Mouse (Mus musculus): ENCODE measurements at regions not wholly inside any gene's neighbourhood (a gene's known extent, or its start where the extent isn't known, plus 50 kb on each side); places are given as distances from the start of the nearest gene placed in this dataset.

DNA sequence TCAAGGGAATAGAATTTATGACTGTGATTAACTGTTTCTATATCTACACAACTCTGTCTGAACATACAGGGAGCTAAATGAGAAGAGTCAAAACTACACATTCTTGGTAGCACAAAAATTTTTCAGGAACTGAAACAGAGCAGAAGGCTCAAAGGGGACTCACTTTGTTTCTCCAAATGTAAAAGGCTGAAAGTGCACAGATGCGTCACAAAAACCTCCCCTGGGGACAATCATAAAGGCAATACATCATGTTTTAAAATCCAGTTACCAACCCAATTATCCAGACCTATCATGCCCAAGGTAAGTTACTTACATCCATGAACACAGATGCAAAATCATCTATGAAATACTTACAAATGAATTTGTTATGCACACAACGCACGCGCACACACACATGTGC is 155.0 kb upstream of the Fndc3a start:
- H3K4me2 ChIP-seq: no peak overlapping the region
- no peak for ATAC-seq (replicated peaks; ENCODE audit: insufficient number of reproducible peaks, low FRiP score, low TSS enrichment)
- no peak overlapping the region for H3K27ac ChIP-seq (ENCODE audit: low read depth, low read length)
- 96% methylated on average over 4 of the region's 4 CpGs for WGBS (ENCODE audit: insufficient replicate concordance)
- H3K27me3 ChIP-seq (ENCODE audit: control insufficient read depth, insufficient read depth, low read length): no peaks in the 10 kb centered on the region
- H3K9me3 ChIP-seq (replicated peaks; ENCODE audit: control insufficient read depth, low read length): no peaks in the 10 kb centered on the region
- no peak overlapping the region for H3K4me3 ChIP-seq (ENCODE audit: low read depth, low read length)
- H3K36me3 ChIP-seq (ENCODE audit: control insufficient read depth, insufficient read depth, low read length): no peaks in the 10 kb centered on the region
- H3K4me1 ChIP-seq (ENCODE audit: control insufficient read depth, insufficient read depth, low read length): no peaks in the 10 kb centered on the region
- H3K9ac ChIP-seq (ENCODE audit: low read depth, low read length): no peak overlapping the region

DNA sequence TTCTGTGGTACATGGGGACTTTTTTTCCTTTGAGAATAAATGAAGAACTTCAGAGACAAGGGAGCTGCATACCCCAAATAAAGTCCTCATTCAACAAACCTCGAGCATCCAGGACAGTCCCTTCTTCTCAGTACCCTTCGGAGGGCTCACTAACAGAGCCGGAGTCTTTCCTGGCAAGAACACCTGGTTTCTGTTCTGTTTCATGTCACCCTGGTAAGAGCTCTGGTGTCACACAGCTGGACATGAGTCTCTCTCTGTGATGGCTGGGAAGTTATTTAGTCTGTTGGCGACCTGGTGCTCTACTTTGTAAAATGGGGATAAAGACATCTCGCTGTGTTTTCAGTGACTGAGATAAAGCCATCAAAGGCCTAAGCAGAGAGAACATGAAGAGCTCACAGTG is 154.3 kb upstream of the Fndc3a start:
- WGBS (ENCODE audit: insufficient replicate concordance): 54% methylated on average over 5 of the region's 5 CpGs
- ATAC-seq (replicated peaks; ENCODE audit: insufficient number of reproducible peaks, low FRiP score, low TSS enrichment): no peak

DNA sequence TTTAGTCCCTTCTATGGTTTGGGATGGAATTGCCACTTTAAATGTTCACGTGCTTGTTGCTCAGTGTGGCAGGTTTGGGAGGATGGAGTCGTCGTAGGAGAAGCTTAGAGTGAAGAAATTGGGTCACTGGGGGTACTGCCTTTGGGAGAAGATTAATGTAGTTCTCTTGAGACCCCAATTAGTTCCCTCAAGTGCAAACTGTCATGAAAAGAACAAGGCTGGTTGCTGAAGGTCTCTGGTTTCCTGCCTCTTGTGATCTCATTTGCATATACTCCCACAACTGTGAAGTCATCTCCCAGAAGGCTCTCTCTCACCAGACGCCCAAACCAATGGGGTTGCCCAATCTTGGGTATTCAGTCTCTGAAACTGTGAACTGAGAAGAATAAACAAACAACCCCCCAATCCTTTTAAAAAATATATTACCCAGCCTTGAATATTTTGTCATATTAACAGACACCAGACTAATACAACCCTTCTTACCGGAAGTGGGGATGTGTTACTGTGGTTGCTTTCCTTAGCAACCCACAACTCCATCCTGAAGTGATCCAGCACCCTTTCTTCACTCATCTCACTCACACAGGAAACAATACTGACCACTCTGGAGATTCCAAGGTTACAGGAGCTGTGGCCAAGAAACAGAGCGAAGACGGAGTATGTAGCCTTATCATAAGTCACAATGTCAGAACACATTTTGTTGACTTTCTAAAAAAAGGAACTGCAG is 153.2 kb upstream of the Fndc3a start:
- H3K36me3 ChIP-seq (ENCODE audit: control insufficient read depth, insufficient read depth, low read length): no peaks in the 10 kb centered on the region
- ATAC-seq (replicated peaks; ENCODE audit: insufficient number of reproducible peaks, low FRiP score, low TSS enrichment): no peak
- no peak overlapping the region for H3K4me2 ChIP-seq
- 74% methylated on average over 7 of the region's 7 CpGs for WGBS (ENCODE audit: insufficient replicate concordance)
- no peak overlapping the region for H3K27ac ChIP-seq (ENCODE audit: low read depth, low read length)
- H3K9me3 ChIP-seq (replicated peaks; ENCODE audit: control insufficient read depth, low read length): no peaks in the 10 kb centered on the region
- H3K4me1 ChIP-seq (ENCODE audit: control insufficient read depth, insufficient read depth, low read length): no peaks in the 10 kb centered on the region
- H3K9ac ChIP-seq (ENCODE audit: low read depth, low read length): no peak overlapping the region
- no peaks in the 10 kb centered on the region for H3K27me3 ChIP-seq (ENCODE audit: control insufficient read depth, insufficient read depth, low read length)
- no peak overlapping the region for H3K4me3 ChIP-seq (ENCODE audit: low read depth, low read length)

More for the DNA sequence above, 154.3 kb upstream of the Fndc3a start:
- no peaks in the 10 kb centered on the region for H3K9me3 ChIP-seq (replicated peaks; ENCODE audit: control insufficient read depth, low read length)
- no peaks in the 10 kb centered on the region for H3K27me3 ChIP-seq (ENCODE audit: control insufficient read depth, insufficient read depth, low read length)
- H3K4me1 ChIP-seq (ENCODE audit: control insufficient read depth, insufficient read depth, low read length): no peaks in the 10 kb centered on the region
- H3K27ac ChIP-seq (ENCODE audit: low read depth, low read length): no peak overlapping the region
- no peaks in the 10 kb centered on the region for H3K36me3 ChIP-seq (ENCODE audit: control insufficient read depth, insufficient read depth, low read length)
- H3K4me3 ChIP-seq (ENCODE audit: low read depth, low read length): no peak overlapping the region
- no peak overlapping the region for H3K9ac ChIP-seq (ENCODE audit: low read depth, low read length)
- no peak overlapping the region for H3K4me2 ChIP-seq

DNA sequence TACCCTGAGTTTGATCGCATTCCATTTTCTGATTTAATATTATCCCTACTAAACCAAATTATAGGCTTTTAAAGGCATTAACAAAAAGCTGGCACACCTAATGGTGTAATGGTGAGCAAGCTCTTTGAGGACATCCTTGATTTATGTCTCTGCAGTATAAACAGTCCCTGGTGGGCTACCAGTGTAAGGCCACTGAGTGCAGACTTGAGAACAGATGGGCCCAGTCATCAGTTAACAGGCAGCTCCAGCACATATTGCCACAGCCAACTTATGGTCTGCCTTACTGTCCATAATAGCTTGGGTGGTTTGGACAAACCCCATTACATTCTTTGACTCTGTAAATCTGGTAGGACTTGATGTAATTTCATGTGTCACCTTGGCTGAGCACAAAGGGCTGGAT is 144.4 kb upstream of the Fndc3a start:
- no peaks in the 10 kb centered on the region for H3K27me3 ChIP-seq (ENCODE audit: control insufficient read depth, insufficient read depth, low read length)
- H3K9me3 ChIP-seq (replicated peaks; ENCODE audit: control insufficient read depth, low read length): no peaks in the 10 kb centered on the region
- no peak overlapping the region for H3K9ac ChIP-seq (ENCODE audit: low read depth, low read length)
- no peaks in the 10 kb centered on the region for H3K36me3 ChIP-seq (ENCODE audit: control insufficient read depth, insufficient read depth, low read length)
- no peak overlapping the region for H3K4me2 ChIP-seq
- H3K4me1 ChIP-seq (ENCODE audit: control insufficient read depth, insufficient read depth, low read length): no peaks in the 10 kb centered on the region
- H3K4me3 ChIP-seq (ENCODE audit: low read depth, low read length): no peak overlapping the region
- H3K27ac ChIP-seq (ENCODE audit: low read depth, low read length): no peak overlapping the region
- 86% methylated on average over 1 of the region's 1 CpGs for WGBS (ENCODE audit: insufficient replicate concordance)
- no peak for ATAC-seq (replicated peaks; ENCODE audit: insufficient number of reproducible peaks, low FRiP score, low TSS enrichment)

DNA sequence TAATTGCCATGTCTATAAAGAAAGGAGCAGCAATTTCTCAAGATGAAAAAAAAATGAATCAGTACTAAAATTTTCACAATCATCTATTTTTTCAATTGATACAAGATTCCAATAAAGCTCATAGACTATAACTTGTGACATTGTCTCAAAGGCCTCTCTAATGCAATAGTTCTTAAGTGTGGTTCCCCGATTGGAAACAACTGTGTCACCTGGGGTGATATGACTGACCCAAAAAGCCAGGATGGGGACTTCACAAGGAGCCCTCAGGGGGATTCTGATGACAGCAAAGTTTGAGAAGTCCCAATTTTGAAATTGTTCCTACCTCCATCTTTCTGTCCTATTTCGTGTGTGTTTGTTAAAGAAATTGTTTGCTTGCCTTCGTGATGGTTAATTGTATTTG is 143.3 kb upstream of the Fndc3a start:
- Histone ChIP-seq H3K27ac (ENCODE audit: low read depth, low read length) (no peak overlapping the region), H3K4me1 (ENCODE audit: control insufficient read depth, insufficient read depth, low read length) (no peaks in the 10 kb centered on the region), H3K27me3 (ENCODE audit: control insufficient read depth, insufficient read depth, low read length) (no peaks in the 10 kb centered on the region), H3K36me3 (ENCODE audit: control insufficient read depth, insufficient read depth, low read length) (no peaks in the 10 kb centered on the region), H3K9ac (ENCODE audit: low read depth, low read length) (no peak overlapping the region), H3K4me2 (no peak overlapping the region), H3K4me3 (ENCODE audit: low read depth, low read length) (no peak overlapping the region), H3K9me3 (replicated peaks; ENCODE audit: control insufficient read depth, low read length) (no peaks in the 10 kb centered on the region)
- ATAC-seq (replicated peaks; ENCODE audit: insufficient number of reproducible peaks, low FRiP score, low TSS enrichment): no peak
- WGBS (ENCODE audit: insufficient replicate concordance): 75% methylated on average over 3 of the region's 3 CpGs

DNA sequence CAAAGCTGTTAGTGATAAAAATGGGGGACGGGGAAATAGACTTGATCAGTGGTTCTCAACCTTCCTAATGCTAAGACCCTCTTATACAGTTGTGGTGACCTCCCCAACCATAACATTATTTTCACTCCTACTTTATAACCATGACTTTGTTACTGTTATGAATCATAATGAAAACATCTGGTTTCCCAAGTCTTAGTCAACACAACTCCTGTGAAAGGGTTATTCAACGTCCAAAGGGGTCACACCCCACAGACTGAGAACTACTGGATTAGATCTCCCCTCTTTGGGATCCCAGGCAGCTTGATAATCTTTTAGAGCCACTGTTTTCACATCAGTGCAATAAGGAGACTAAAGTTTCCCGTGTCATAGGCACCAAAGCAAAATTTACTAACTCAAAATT is 141.1 kb upstream of the Fndc3a start:
- WGBS (ENCODE audit: insufficient replicate concordance): 71% methylated on average over 3 of the region's 3 CpGs
- no peaks in the 10 kb centered on the region for H3K4me1 ChIP-seq (ENCODE audit: control insufficient read depth, insufficient read depth, low read length)
- H3K36me3 ChIP-seq (ENCODE audit: control insufficient read depth, insufficient read depth, low read length): no peaks in the 10 kb centered on the region
- no peak overlapping the region for H3K4me3 ChIP-seq (ENCODE audit: low read depth, low read length)
- no peaks in the 10 kb centered on the region for H3K27me3 ChIP-seq (ENCODE audit: control insufficient read depth, insufficient read depth, low read length)
- H3K4me2 ChIP-seq: no peak overlapping the region
- no peaks in the 10 kb centered on the region for H3K9me3 ChIP-seq (replicated peaks; ENCODE audit: control insufficient read depth, low read length)
- no peak overlapping the region for H3K9ac ChIP-seq (ENCODE audit: low read depth, low read length)
- no peak overlapping the region for H3K27ac ChIP-seq (ENCODE audit: low read depth, low read length)
- no peak for ATAC-seq (replicated peaks; ENCODE audit: insufficient number of reproducible peaks, low FRiP score, low TSS enrichment)

DNA sequence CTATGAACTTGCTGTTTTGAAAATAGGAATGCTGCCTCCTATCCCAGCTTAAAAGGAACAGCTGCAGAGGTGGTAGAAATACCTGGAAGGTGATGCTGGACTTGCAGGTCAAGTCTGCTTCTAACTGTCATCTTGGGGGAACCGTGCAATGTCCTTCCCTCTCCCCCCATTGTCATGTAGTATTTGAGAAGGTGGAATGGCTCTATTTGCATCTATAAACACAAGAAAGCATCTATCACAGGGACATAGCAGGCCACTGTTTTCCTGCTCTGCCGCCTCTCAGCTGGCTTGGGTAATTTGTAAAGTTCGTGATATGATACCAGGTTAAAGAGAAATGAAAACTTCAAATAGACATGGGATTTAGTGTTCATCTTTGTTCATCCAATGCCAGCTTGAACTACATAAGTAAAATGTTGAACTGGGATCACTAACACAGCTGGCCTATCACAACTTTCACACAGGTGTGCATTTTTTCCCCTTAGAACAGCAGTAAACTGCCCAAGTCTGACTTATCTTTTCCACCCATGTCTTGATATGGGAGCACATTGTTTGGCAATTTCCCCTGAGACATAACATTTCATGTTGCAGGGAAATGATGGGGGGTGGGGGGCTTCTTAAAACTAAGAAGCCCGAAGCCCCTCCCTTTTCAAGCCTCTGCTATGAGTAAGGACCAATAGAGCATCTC is 138.6 kb upstream of the Fndc3a start:
- Histone ChIP-seq H3K27me3 (ENCODE audit: control insufficient read depth, insufficient read depth, low read length) (no peaks in the 10 kb centered on the region), H3K4me2 (no peak overlapping the region), H3K9me3 (replicated peaks; ENCODE audit: control insufficient read depth, low read length) (no peaks in the 10 kb centered on the region), H3K4me1 (ENCODE audit: control insufficient read depth, insufficient read depth, low read length) (no peaks in the 10 kb centered on the region), H3K9ac (ENCODE audit: low read depth, low read length) (no peak overlapping the region), H3K36me3 (ENCODE audit: control insufficient read depth, insufficient read depth, low read length) (no peaks in the 10 kb centered on the region), H3K27ac (ENCODE audit: low read depth, low read length) (no peak overlapping the region), H3K4me3 (ENCODE audit: low read depth, low read length) (no peak overlapping the region)
- no peak for ATAC-seq (replicated peaks; ENCODE audit: insufficient number of reproducible peaks, low FRiP score, low TSS enrichment)
- 81% methylated on average over 4 of the region's 4 CpGs for WGBS (ENCODE audit: insufficient replicate concordance)

DNA sequence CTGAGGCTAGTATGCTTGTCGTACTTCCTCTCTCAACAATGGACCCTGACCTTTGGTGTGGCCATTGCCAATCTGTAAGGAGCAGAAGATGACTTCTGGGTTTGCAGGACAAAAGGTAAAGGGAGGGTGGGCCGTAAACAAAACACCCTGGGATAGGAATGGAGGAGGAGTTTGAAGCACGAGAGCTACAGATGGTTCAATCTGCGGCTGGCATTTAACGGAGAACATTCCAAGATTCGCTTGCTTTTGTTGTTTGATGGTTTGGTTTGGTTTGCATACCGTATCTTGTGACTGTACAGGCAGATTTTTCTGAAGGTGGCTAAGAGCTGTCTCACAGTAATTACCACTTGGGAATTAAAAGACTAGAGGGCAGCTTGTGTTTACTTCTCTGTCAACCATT is 137.7 kb upstream of the Fndc3a start:
- H3K9ac ChIP-seq (ENCODE audit: low read depth, low read length): no peak overlapping the region
- WGBS (ENCODE audit: insufficient replicate concordance): 73% methylated on average over 7 of the region's 7 CpGs
- no peak for ATAC-seq (replicated peaks; ENCODE audit: insufficient number of reproducible peaks, low FRiP score, low TSS enrichment)

More for the DNA sequence above, 137.7 kb upstream of the Fndc3a start:
- no peaks in the 10 kb centered on the region for H3K36me3 ChIP-seq (ENCODE audit: control insufficient read depth, insufficient read depth, low read length)
- no peak overlapping the region for H3K4me3 ChIP-seq (ENCODE audit: low read depth, low read length)
- no peaks in the 10 kb centered on the region for H3K9me3 ChIP-seq (replicated peaks; ENCODE audit: control insufficient read depth, low read length)
- no peaks in the 10 kb centered on the region for H3K27me3 ChIP-seq (ENCODE audit: control insufficient read depth, insufficient read depth, low read length)
- no peak overlapping the region for H3K4me2 ChIP-seq
- H3K27ac ChIP-seq (ENCODE audit: low read depth, low read length): no peak overlapping the region
- no peaks in the 10 kb centered on the region for H3K4me1 ChIP-seq (ENCODE audit: control insufficient read depth, insufficient read depth, low read length)

Data from heart, embryonic 11.5 days (tissue).